ENCODE assay signal across 29 mouse cellular contexts in genomic region chr11:7152371-7152770, GRCm38 (mm10). TPM values are rescaled to one million over a fixed set of nuclear protein-coding genes. Genes with fewer than 3 reads are reported as not detected.
A peak's percentile ranks its signal among the peaks of the same experiment; 100 is the strongest.
DNase-seq lines count a peak whose midpoint lies in the region; ATAC-seq and TF ChIP-seq lines count a peak whose summit lies in the region.
"Had no signal": no experiment of that assay in that cellular context is flagged by ENCODE, and none has a peak within 500 bp of the region (broad histone marks: within the 10 kb centered on the region; RNA-seq: fewer than 3 reads in every experiment).

No protein-coding gene starts in this region.

- no peak for TF ChIP-seq POLR2A in liver, adult 2 months (IDR thresholded peaks at IDR 0.05; ENCODE audit: extremely low read depth, insufficient read depth, low read length)

- no peak overlapping the region for H3K9ac ChIP-seq in liver, adult 2 months (ENCODE audit: low read depth, low read length)
- H3K9ac ChIP-seq in liver, embryonic 11.5 days (ENCODE audit: low read depth, low read length): no peak overlapping the region
- no peak overlapping the region for H3K9ac ChIP-seq in liver, embryonic 13.5 days
- H3K9ac ChIP-seq in liver, embryonic 15.5 days: no peak overlapping the region
- H3K9ac ChIP-seq in liver, postnatal 0 days (replicated peaks): no peak overlapping the region
- no peak overlapping the region for H3K9ac ChIP-seq in forebrain, embryonic 11.5 days (ENCODE audit: low read length)
- H3K9ac ChIP-seq: embryonic facial prominence, embryonic 13.5 days; embryonic facial prominence, embryonic 15.5 days; forebrain, embryonic 13.5 days; forebrain, embryonic 15.5 days; forebrain, postnatal 0 days had no signal

- H3K27ac ChIP-seq in liver, adult 2 months (replicated peaks; ENCODE audit: insufficient read depth, low read depth, low read length): peak overlapping the region; percentile 78
- no peak overlapping the region for H3K27ac ChIP-seq in liver, embryonic 11.5 days (ENCODE audit: low read depth, low read length)
- H3K27ac ChIP-seq in liver, embryonic 13.5 days: peak overlapping the region; percentile 66
- H3K27ac ChIP-seq in liver, embryonic 15.5 days (replicated peaks): peak overlapping the region; percentile 65
- H3K27ac ChIP-seq in liver, postnatal 0 days (ENCODE audit: low read depth): peak overlapping the region; percentile 90
- no peak overlapping the region for H3K27ac ChIP-seq in forebrain, embryonic 10.5 days
- H3K27ac ChIP-seq in forebrain, embryonic 11.5 days (ENCODE audit: low read depth, low read length): no peak overlapping the region
- H3K27ac ChIP-seq: embryonic facial prominence, embryonic 13.5 days; embryonic facial prominence, embryonic 15.5 days; forebrain, embryonic 13.5 days; forebrain, embryonic 15.5 days had no signal

- no peaks in the 10 kb centered on the region for H3K27me3 ChIP-seq in liver, adult 2 months (ENCODE audit: control insufficient read depth, insufficient read depth, low read length)
- H3K27me3 ChIP-seq in liver, embryonic 11.5 days (replicated peaks; ENCODE audit: control insufficient read depth, insufficient read depth, low read length): no peaks in the 10 kb centered on the region
- no peaks in the 10 kb centered on the region for H3K27me3 ChIP-seq in liver, embryonic 13.5 days
- no peaks in the 10 kb centered on the region for H3K27me3 ChIP-seq in liver, embryonic 15.5 days
- no peaks in the 10 kb centered on the region for H3K27me3 ChIP-seq in liver, postnatal 0 days (ENCODE audit: insufficient read depth, low read length)
- no peaks in the 10 kb centered on the region for H3K27me3 ChIP-seq in forebrain, embryonic 10.5 days (ENCODE audit: poor library complexity, severe bottlenecking)
- H3K27me3 ChIP-seq in forebrain, embryonic 11.5 days (ENCODE audit: control insufficient read depth, insufficient read depth, low read length): no peaks in the 10 kb centered on the region
- H3K27me3 ChIP-seq: embryonic facial prominence, embryonic 13.5 days; embryonic facial prominence, embryonic 15.5 days; forebrain, embryonic 13.5 days; forebrain, embryonic 15.5 days had no signal

- H3K4me1 ChIP-seq in liver, adult 2 months (ENCODE audit: control insufficient read depth, insufficient read depth, low read length): peaks cover 26% of the 10 kb centered on the region
- no peaks in the 10 kb centered on the region for H3K4me1 ChIP-seq in liver, embryonic 11.5 days (replicated peaks; ENCODE audit: control insufficient read depth, insufficient read depth, low read length)
- H3K4me1 ChIP-seq in liver, embryonic 13.5 days (replicated peaks): peaks cover 4% of the 10 kb centered on the region; the same call in 1 of the 2 replicates
- no peaks in the 10 kb centered on the region; the same call in 1 of the 2 replicates for H3K4me1 ChIP-seq in liver, embryonic 15.5 days (replicated peaks)
- peaks cover 5% of the 10 kb centered on the region; the same call in 1 of the 2 replicates for H3K4me1 ChIP-seq in liver, postnatal 0 days (ENCODE audit: insufficient read depth)
- H3K4me1 ChIP-seq in forebrain, embryonic 10.5 days: no peaks in the 10 kb centered on the region
- no peaks in the 10 kb centered on the region for H3K4me1 ChIP-seq in forebrain, embryonic 11.5 days (replicated peaks; ENCODE audit: control insufficient read depth, insufficient read depth, low read length)
- H3K4me1 ChIP-seq: embryonic facial prominence, embryonic 13.5 days; embryonic facial prominence, embryonic 15.5 days; forebrain, embryonic 13.5 days; forebrain, embryonic 15.5 days had no signal

- H3K4me2 ChIP-seq in liver, embryonic 11.5 days: no peak overlapping the region
- no peak overlapping the region for H3K4me2 ChIP-seq in liver, embryonic 13.5 days
- H3K4me2 ChIP-seq in liver, embryonic 15.5 days: no peak overlapping the region
- H3K4me2 ChIP-seq in liver, postnatal 0 days (ENCODE audit: low read depth, low read length): no peak overlapping the region
- no peak overlapping the region for H3K4me2 ChIP-seq in forebrain, embryonic 11.5 days (ENCODE audit: low read depth, low read length, severe bottlenecking)
- H3K4me2 ChIP-seq: embryonic facial prominence, embryonic 13.5 days; embryonic facial prominence, embryonic 15.5 days; forebrain, embryonic 13.5 days; forebrain, embryonic 15.5 days had no signal

- no peaks in the 10 kb centered on the region for H3K36me3 ChIP-seq in liver, adult 2 months (ENCODE audit: control insufficient read depth, insufficient read depth, low read length)
- H3K36me3 ChIP-seq in liver, embryonic 11.5 days (ENCODE audit: control insufficient read depth, insufficient read depth, low read length): no peaks in the 10 kb centered on the region
- no peaks in the 10 kb centered on the region for H3K36me3 ChIP-seq in liver, embryonic 13.5 days
- H3K36me3 ChIP-seq in liver, embryonic 15.5 days (replicated peaks): no peaks in the 10 kb centered on the region
- peaks cover 4% of the 10 kb centered on the region for H3K36me3 ChIP-seq in liver, postnatal 0 days (replicated peaks; ENCODE audit: insufficient read depth, low read length)
- H3K36me3 ChIP-seq in forebrain, embryonic 10.5 days (replicated peaks): no peaks in the 10 kb centered on the region
- H3K36me3 ChIP-seq in forebrain, embryonic 11.5 days (ENCODE audit: control insufficient read depth, insufficient read depth, low read length): no peaks in the 10 kb centered on the region
- H3K36me3 ChIP-seq: embryonic facial prominence, embryonic 15.5 days; forebrain, embryonic 15.5 days had no signal

- TF ChIP-seq CTCF in liver, adult 2 months (IDR thresholded peaks at IDR 0.05; ENCODE audit: low read depth, low read length): no peak
- no peak for TF ChIP-seq CTCF in liver, postnatal 0 days (IDR thresholded peaks at IDR 0.05; ENCODE audit: low read depth)

- ATAC-seq in liver, embryonic 11.5 days (replicated peaks; ENCODE audit: low FRiP score): no peak
- ATAC-seq in liver, embryonic 13.5 days (ENCODE audit: low read depth): no peak
- ATAC-seq in liver, embryonic 15.5 days (ENCODE audit: insufficient read depth): no peak
- ATAC-seq in liver, postnatal 0 days: no peak
- no peak for ATAC-seq in forebrain, embryonic 11.5 days (replicated peaks; ENCODE audit: low FRiP score)
- ATAC-seq: forebrain, embryonic 13.5 days; forebrain, embryonic 15.5 days; forebrain, postnatal 0 days had no signal

- H3K79me2 ChIP-seq in liver, adult 2 months (ENCODE audit: control insufficient read depth, insufficient read depth, low read length): no peaks in the 10 kb centered on the region

- TF ChIP-seq EP300 in liver, postnatal 0 days (IDR thresholded peaks at IDR 0.05; ENCODE audit: low read depth): no peak

- no peaks in the 10 kb centered on the region for H3K9me3 ChIP-seq in liver, embryonic 11.5 days (ENCODE audit: control insufficient read depth, low read length)
- H3K9me3 ChIP-seq in liver, embryonic 13.5 days (replicated peaks): no peaks in the 10 kb centered on the region
- H3K9me3 ChIP-seq in liver, embryonic 15.5 days (replicated peaks): no peaks in the 10 kb centered on the region
- no peaks in the 10 kb centered on the region for H3K9me3 ChIP-seq in liver, postnatal 0 days (ENCODE audit: low read length)
- no peaks in the 10 kb centered on the region for H3K9me3 ChIP-seq in forebrain, embryonic 10.5 days
- no peaks in the 10 kb centered on the region for H3K9me3 ChIP-seq in forebrain, embryonic 11.5 days (ENCODE audit: control insufficient read depth, low read length)
- H3K9me3 ChIP-seq: embryonic facial prominence, embryonic 13.5 days; embryonic facial prominence, embryonic 15.5 days; forebrain, embryonic 13.5 days; forebrain, embryonic 15.5 days had no signal

- H3K4me3 ChIP-seq in liver, adult 2 months (ENCODE audit: insufficient read depth, low read depth, low read length): no peak overlapping the region
- no peak overlapping the region for H3K4me3 ChIP-seq in liver, embryonic 11.5 days (ENCODE audit: low read depth, low read length)
- H3K4me3 ChIP-seq in liver, embryonic 13.5 days (replicated peaks): no peak overlapping the region
- H3K4me3 ChIP-seq in liver, embryonic 15.5 days (replicated peaks): no peak overlapping the region
- H3K4me3 ChIP-seq in liver, postnatal 0 days (ENCODE audit: low read depth, low read length): no peak overlapping the region
- H3K4me3 ChIP-seq in forebrain, embryonic 10.5 days: no peak overlapping the region
- no peak overlapping the region for H3K4me3 ChIP-seq in forebrain, embryonic 11.5 days (ENCODE audit: low read depth, low read length)
- H3K4me3 ChIP-seq: embryonic facial prominence, embryonic 13.5 days; embryonic facial prominence, embryonic 15.5 days; erythroblast, embryonic 14.5 days; forebrain, embryonic 13.5 days; forebrain, embryonic 15.5 days had no signal

- 26% methylated on average over 12 of the region's 12 CpGs for WGBS in liver, adult 2 months
- 89% methylated on average over 12 of the region's 12 CpGs for WGBS in liver, embryonic 11.5 days
- WGBS in liver, embryonic 13.5 days (ENCODE audit: insufficient replicate concordance): 78% methylated on average over 12 of the region's 12 CpGs
- whole genome bisulfite sequencing in liver, embryonic 15.5 days (ENCODE audit: insufficient replicate concordance): 73% methylated on average over 12 of the region's 12 CpGs
- WGBS in liver, postnatal 0 days (ENCODE audit: insufficient replicate concordance): 73% methylated on average over 12 of the region's 12 CpGs
- 95% methylated on average over 12 of the region's 12 CpGs for WGBS in forebrain, embryonic 10.5 days
- WGBS in forebrain, embryonic 11.5 days: 94% methylated on average over 12 of the region's 12 CpGs

- peak; percentile 99 for DNase-seq in liver, adult 2 months (ENCODE audit: extremely low read depth, low read depth, low spot score)
- no peak for DNase-seq in liver, embryonic 11.5 days (ENCODE audit: low spot score)
- no peak for DNase-seq in liver, embryonic 13.5 days
- no peak for DNase-seq in liver, postnatal 0 days
- DNase-seq in forebrain, embryonic 10.5 days (ENCODE audit: extremely low spot score, low spot score): no peak
- no peak for DNase-seq in forebrain, embryonic 11.5 days (ENCODE audit: low spot score)
- DNase-seq: adrenal gland, adult 2 months; adrenal gland, postnatal 10 days; adrenal gland, postnatal 25 days; cerebellum, adult 11 months; cerebellum, adult 18-20 months; cerebellum, adult 8-10 months; cerebellum, postnatal 14 days; cerebellum, postnatal 36 days; embryo, embryonic 11 days; forebrain, postnatal 0 days had no signal

RNA-seq across cellular contexts. Expression of gene Gm11985, which starts 36.0 kb away (rescaled TPM):
- total RNA-seq in liver, adult 2 months (2014; rRNA removed): not detected in 2 replicates
- not detected in 2 replicates for polyA plus RNA-seq in liver, adult 2 months (2012; rRNA removed)
- polyA plus RNA-seq in liver, embryonic 11.5 days (2014; fragmentation: Nextera tagmentation; extraction: Ambion mirVana): not detected in 2 replicates
- not detected in 2 replicates for polyA plus RNA-seq in liver, embryonic 13.5 days (2015; fragmentation: Nextera tagmentation; extraction: Ambion mirVana)
- polyA plus RNA-seq in liver, embryonic 15.5 days (2015; fragmentation: Nextera tagmentation; extraction: Ambion mirVana): not detected in 2 replicates
- 0.11 TPM in 2 replicates for polyA plus RNA-seq in liver, postnatal 0 days (2015; fragmentation: Nextera tagmentation; extraction: Ambion mirVana)
- polyA plus RNA-seq in forebrain, embryonic 10.5 days (2016; fragmentation: Nextera tagmentation; extraction: Ambion mirVana): not detected in 2 replicates
- polyA plus RNA-seq in forebrain, embryonic 11.5 days (2014; fragmentation: Nextera tagmentation; extraction: Ambion mirVana): not detected in 2 replicates
- total RNA-seq: adrenal gland, adult 2 months; adrenal gland, postnatal 10 days; adrenal gland, postnatal 25 days; adrenal gland, postnatal 4 days; common myeloid progenitor, adult 5-6 weeks; ES-E14; forebrain, postnatal 0 days; MEL had no signal
- polyA plus RNA-seq: adrenal gland, adult 2 months; brain, embryonic 14.5 days; C2C12; embryonic facial prominence, embryonic 11.5 days; embryonic facial prominence, embryonic 13.5 days; embryonic facial prominence, embryonic 15.5 days; erythroblast, embryonic 14.5 days; forebrain, embryonic 13.5 days; forebrain, embryonic 15.5 days; forebrain, postnatal 0 days had no signal

RNA-seq across cellular contexts. Expression of gene Igfbp1, which starts 45.2 kb away (rescaled TPM):
- total RNA-seq in liver, adult 2 months (2014; rRNA removed): 89.1 and 176 TPM in 2 replicates
- 17.1 and 50.9 TPM in 2 replicates for polyA plus RNA-seq in liver, adult 2 months (2012; rRNA removed)
- polyA plus RNA-seq in liver, embryonic 11.5 days (2014; fragmentation: Nextera tagmentation; extraction: Ambion mirVana): 48.2 and 49.9 TPM in 2 replicates
- polyA plus RNA-seq in liver, embryonic 13.5 days (2015; fragmentation: Nextera tagmentation; extraction: Ambion mirVana): 52.9 and 56.9 TPM in 2 replicates
- 170 and 287 TPM in 2 replicates for polyA plus RNA-seq in liver, embryonic 15.5 days (2015; fragmentation: Nextera tagmentation; extraction: Ambion mirVana)
- polyA plus RNA-seq in liver, postnatal 0 days (2015; fragmentation: Nextera tagmentation; extraction: Ambion mirVana): 1,301 and 1,767 TPM in 2 replicates
- polyA plus RNA-seq in forebrain, embryonic 10.5 days (2016; fragmentation: Nextera tagmentation; extraction: Ambion mirVana): 0.10 and 0.24 TPM in 2 replicates
- polyA plus RNA-seq in forebrain, embryonic 11.5 days (2014; fragmentation: Nextera tagmentation; extraction: Ambion mirVana): 0.16 and 0.17 TPM in 2 replicates
- total RNA-seq: adrenal gland, postnatal 25 days; common myeloid progenitor, adult 5-6 weeks; ES-E14; forebrain, postnatal 0 days; MEL had no signal
- polyA plus RNA-seq: C2C12; forebrain, postnatal 0 days had no signal

Comparison
In these comparisons a context has a peak if more than half of its experiments do, and no peak if none do; other contexts are left out.
1. H3K27ac ChIP-seq: peak in liver, adult 2 months (single experiment), liver, embryonic 13.5 days (single experiment), liver, embryonic 15.5 days (single experiment) and liver, postnatal 0 days (single experiment); none in liver, embryonic 11.5 days (single experiment), forebrain, embryonic 10.5 days (single experiment) and forebrain, embryonic 11.5 days (single experiment).
2. RNA of gene Igfbp1, which starts 45.2 kb away (polyA plus RNA-seq): 1,301 to 1,767 TPM in liver, postnatal 0 days, 170 to 287 TPM in liver, embryonic 15.5 days, 52.9 to 56.9 TPM in liver, embryonic 13.5 days, 48.2 to 49.9 TPM in liver, embryonic 11.5 days and 17.1 to 50.9 TPM in liver, adult 2 months; 0.10 to 0.24 TPM in forebrain, embryonic 10.5 days and 0.16 to 0.17 TPM in forebrain, embryonic 11.5 days; every median in the first group is over 10 times any median in the second.